Mouse (Mus musculus): ENCODE data around the gene Pde7b. TPM values are rescaled to one million over a fixed set of nuclear protein-coding genes. Genes with fewer than 3 reads are reported as not detected.
"Not testable (repeated sequence)": the region's sequence is repeated elsewhere in the genome, so short reads cannot be mapped to it uniquely, and the experiment has no call there.

Gene Pde7b
- total RNA-seq, 2 experiments from 2014 or later, result 1.9 to 2.2 TPM

DNA sequence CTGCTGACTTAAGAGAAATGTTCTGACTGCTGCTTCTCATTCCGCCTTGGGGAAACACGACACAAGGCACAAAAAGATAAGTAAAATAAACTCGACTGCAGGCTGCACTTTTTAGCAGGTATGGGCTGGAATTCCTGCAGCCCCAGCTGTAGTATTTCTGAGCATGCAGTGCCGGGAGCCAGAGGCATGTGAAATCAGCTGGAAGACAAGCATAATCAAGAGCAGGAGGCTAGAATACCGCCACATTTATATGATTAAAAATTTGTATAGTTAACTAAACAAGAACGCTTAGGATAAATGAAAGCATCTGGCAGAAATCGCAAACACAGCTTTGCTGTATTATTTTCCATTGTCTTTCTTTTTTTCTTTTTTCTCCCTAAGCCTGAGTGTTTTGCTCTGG lies 168.4 kb downstream of the Pde7b start:
- no peak for ATAC-seq (replicated peaks; ENCODE audit: poor library complexity)

DNA sequence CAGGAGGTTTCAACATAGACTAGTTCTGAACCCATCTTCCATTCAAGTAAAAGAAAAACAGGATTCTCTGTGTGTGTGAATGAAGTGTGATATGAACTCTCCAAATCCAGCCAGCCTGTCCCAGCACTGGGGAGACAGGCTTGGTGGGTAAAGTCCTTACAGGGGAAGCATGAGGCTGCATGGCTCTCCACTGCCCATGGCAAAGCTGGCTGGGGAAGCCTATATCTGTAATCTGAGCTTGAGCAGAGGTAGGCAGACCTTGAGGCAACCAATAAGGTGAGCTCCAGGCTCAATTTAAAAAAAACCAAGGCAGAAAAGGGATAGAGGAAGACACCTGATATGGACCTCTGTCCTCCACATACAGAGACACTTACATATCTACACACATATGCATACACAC lies 173.5 kb downstream of the Pde7b start:
- ATAC-seq (replicated peaks; ENCODE audit: poor library complexity), result no peak

DNA sequence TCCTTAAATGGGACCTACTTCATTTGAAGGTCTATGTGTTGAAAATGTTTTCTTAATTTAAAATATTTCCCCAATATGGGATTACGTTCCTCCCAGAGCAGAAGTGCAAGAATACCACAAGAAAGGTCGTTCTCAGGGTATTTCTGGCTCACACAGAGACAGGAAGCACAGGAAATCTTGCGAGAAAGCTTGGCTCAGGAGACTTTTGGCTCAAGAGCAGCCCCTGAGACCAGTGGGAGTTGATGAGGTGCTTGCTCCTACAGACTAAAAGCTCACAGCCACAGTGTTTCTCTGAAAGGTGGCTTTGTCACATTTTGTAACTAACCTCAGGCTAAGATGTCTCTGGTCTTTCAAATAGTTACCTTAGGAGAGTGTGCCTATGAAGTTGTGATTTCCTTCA lies 174.1 kb downstream of the Pde7b start:
- no peak for ATAC-seq (replicated peaks; ENCODE audit: poor library complexity)

DNA sequence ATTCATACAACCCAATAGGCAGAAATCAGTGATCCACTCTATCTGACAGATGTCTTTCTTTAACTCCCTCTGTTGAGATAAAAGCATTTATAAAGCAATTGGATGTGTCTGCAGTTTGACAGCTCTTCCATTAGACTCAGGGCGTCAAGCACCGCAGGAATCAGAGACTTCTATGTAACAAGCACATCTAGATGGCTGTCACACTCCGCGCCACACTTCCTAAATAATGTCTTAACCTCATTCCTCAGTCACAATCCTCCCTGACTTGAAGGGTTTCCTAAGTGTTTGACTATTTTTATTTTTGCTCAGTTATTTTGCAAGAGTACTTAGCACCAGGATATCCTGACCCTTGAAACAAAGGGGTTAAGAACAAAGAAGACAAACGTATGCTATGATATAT lies 174.7 kb downstream of the Pde7b start:
- ATAC-seq (replicated peaks; ENCODE audit: poor library complexity), result no peak

DNA sequence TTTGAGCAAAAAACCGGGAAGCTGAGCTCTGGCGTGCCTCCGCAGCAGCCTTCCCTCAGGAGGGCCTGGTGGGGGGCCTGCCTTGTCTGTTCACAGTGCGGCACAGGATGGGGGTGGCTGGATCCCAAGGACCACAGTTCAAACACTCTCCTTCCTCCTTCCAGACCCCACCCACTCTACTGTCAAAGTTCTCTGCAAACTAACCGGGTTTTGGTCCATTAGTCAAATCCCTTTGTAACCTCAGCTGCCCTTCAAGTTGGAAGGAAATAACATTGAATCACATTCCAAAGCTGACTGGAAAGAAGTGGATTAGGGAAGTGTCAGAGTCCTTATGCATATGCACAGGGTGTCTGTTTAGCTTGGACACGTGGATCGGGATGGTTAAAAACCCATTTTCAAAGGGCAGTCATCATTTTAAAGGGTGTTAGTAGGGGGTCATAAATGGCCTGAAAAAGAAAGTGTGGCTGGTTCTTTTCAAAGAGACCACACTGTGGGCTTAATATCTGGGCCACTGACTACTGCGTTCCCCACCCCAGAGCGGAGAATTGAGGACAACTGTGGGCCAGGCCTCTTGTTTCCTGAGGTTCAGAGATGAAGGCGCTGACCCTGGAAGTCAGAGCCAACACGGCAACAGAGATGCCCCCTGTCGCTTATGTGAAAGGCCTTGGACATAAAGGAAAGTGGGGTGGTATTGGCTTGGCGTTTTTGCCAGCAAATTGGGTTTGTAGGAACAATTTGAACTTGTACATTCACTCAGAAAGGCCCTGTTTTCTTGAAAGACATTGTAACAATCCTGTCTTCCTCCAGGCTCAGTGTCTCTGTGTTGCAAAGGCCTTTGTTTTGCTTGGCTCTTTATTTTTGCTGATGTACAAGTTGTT lies 175.8 kb downstream of the Pde7b start:
- ATAC-seq (replicated peaks; ENCODE audit: poor library complexity), result no peak

DNA sequence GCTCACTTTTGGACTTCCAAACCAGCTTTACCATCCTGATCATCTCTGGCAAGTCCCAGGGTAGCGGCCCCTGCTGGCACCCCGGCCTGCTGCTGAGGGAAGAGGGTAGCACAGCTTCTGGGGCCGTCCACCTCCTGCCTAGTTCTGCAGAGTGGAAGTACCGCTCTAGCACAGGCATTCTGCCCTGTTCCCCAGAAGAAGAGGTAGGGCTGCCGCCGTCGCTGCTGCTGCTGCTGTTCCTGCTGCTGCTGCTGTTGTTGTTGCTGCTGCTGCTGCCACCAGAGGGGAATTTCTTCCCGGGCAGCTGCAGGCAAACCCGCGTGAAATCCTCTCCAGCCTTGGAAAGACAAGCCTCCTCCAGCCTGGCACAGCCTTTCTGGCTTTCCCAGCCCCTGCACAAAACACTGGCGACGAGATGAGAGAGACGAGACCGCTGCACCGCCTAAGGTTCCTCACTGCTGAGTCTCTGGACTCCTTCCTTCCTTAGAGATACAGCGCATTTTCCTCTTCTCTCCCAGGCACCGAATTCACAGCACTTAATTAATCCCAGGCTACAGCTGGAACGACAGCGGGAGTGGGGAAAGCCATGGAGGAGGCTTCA lies 176.8 kb downstream of the Pde7b start:
- ATAC-seq (replicated peaks; ENCODE audit: poor library complexity), result peak; percentile 70

DNA sequence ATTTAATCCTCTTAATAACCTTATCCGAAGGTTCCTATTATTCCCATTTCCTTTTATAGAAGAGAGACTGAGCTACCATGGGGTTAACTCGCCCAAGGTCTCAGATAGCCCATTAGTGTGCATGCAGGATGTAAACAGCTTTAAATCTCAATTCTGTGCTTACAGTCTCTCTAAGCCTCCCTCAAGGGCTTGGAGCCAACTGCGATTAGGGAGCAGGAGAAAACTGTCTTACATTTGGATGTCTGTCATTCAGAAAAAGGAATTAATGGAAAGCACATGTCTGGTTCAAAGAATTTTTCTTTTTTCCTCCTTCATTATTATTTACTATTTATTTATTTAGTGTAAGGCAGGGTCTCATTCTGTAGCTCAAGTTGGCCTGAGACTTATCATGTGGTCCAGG lies 181.8 kb downstream of the Pde7b start:
- no peak for ATAC-seq (replicated peaks; ENCODE audit: poor library complexity)

DNA sequence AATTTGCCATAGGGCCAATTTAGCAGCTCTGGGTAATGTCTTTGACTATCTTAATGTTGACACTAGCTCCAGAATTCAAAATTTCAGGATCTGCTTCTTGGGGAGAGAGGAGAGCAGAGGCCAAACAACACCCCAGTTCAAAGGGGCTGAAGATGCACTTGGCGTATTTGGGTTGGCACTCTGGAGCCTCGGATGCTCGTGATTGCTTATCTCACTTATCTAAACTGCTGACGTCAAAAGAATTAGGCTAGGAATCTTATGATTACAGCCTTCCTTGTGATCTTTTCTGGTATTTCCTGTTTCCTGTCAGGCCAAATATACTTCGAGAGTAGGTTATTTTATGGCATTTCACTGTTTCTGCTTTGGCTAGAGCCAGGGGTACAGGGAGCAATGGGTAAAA lies 191.1 kb downstream of the Pde7b start:
- no peak for ATAC-seq (replicated peaks; ENCODE audit: poor library complexity)

DNA sequence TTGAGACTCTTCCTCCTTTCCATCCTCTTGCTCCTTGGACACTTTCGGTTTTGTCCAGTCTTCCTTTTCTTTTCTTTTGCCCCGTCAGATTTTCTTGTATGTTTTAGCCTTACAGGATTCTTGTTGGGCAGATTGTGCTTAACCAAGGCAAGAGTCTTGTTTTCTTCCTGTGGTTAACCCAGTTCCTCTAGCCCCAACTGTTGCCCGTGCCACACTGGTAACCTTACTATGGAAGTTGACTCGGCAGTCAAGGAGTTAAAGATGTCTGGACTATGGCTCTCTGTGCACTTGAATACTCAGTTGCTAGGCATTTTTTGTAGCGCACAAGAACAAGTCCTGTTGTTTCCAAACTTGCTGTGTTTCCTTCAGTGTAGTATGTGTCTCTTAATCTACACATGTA lies 193.0 kb downstream of the Pde7b start:
- ATAC-seq (replicated peaks; ENCODE audit: poor library complexity), result peak; percentile 77

DNA sequence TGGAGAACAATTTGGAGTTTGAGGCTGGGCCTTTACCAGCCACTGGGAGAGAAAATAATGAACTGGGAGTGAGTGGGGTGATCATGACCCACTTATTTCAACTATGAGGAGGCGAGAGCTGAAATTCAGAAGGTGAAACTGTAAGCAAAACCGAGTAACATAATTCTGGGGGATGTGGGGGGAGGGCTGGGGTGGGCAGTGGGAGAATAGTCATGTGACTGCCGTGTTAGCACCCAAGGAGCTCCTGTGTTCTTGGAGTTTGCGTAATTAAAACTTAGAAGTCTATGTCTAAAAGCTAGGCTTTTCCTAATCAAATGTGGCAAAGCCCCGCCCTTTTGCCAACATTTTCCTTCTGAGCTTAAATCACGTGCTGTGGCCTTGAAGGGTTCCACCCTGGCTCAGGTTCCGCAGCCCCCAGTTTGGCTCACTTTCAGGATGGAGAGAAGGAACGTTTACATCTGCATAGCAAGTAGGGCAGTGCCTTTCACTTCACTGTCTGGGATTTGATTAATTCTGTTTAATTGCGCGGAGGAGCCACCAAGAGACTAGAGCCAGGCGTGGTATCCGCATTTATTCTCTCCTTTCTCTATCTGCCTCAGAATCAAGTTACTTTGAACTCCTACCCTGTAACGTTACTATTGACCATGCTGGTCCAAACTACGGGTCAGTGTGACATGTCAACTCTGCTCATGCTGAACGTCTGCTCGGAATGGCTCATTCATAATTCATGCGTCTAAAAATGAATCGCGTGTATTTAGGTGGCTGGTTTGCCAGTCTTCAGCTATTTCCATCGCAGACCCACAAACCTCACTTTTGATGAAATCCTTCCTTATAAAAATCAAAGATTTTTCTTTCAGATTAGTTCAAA lies 196.1 kb downstream of the Pde7b start:
- ATAC-seq (replicated peaks; ENCODE audit: poor library complexity), result no peak

DNA sequence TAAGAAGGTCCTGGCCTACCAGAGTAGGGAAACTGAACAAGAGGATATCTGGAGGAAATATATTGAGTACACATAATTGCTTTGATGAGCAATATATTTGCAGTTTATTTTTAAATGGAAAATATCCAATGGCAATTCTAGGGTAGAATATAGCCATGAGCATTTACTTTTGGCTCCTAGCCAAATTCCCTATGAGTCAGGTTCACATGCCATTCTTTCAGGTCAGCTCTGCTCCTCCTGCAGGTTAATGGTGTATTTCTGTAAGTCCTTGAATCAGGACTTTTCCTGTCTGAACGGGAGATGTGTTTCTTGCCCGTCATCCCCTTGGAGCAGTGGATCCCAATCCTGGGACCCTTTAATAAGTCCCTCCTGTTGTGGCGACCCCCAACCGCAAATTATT lies 197.1 kb downstream of the Pde7b start:
- no peak for ATAC-seq (replicated peaks; ENCODE audit: poor library complexity)

DNA sequence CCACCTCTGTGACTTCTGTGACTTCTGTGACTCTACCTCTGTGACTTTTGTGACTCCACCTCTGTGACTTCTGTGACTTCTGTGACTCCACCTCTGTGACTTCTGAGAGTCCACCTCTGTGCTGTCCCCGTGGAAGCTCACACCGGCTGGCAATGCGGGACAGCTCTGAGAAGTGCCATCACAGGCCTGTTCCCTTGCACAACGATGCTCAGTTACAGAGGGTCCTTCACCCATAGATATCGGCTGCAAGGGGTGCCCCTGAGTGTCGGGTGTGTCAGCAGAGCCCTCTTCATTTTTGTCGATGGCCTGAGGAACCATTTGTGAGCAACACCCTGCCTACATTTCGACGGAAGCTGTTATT lies 206.4 kb downstream of the Pde7b start:
- ATAC-seq (replicated peaks; ENCODE audit: poor library complexity), result no peak

DNA sequence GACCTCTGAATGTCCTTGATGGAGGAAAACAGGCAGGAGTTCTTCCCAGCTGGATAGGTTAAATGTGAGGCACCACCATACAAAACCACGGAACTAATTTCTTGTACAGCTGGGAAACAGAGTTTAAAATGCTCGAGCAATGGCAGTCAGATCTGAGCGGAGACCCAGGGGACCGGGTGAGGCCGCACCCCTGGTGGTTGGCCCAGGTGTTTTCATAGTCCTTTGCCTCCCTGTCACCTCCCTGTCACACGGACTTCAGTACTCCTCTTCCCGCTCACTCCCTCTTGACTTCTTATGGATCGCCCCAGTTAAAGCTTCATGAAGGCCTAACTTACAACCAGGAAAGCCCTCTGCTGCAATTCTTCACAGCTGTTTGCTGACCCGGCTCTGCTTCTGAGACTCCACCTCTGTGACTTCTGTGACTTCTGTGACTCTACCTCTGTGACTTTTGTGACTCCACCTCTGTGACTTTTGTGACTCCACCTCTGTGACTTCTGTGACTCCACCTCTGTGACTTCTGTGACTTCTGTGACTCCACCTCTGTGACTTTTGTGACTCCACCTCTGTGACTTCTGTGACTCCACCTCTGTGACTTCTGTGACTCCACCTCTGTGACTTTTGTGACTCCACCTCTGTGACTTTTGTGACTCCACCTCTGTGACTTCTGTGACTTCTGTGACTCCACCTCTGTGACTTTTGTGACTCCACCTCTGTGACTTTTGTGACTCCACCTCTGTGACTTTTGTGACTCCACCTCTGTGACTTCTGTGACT lies 206.9 kb downstream of the Pde7b start:
- not testable (repeated sequence) for ATAC-seq (replicated peaks; ENCODE audit: poor library complexity)

DNA sequence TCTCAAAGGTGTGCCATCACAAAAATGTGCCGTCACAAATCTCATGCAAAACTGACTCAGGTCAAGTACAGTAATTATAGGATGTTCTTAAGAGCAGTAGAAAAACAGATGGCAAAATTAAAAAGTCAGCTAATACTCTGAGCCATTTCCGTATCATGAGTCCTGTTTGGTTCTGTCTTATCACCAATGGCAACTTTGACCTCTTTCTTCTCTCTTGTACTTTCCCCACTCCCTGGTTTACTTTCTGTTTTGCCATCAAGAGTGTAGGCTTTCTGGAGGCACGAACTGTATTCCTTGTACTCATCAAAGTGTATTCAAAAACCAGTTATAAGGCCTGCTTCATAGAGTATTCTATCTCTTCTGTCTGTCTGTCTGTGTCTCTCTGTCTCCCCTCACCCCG lies 211.0 kb downstream of the Pde7b start:
- ATAC-seq (replicated peaks; ENCODE audit: poor library complexity), result no peak

DNA sequence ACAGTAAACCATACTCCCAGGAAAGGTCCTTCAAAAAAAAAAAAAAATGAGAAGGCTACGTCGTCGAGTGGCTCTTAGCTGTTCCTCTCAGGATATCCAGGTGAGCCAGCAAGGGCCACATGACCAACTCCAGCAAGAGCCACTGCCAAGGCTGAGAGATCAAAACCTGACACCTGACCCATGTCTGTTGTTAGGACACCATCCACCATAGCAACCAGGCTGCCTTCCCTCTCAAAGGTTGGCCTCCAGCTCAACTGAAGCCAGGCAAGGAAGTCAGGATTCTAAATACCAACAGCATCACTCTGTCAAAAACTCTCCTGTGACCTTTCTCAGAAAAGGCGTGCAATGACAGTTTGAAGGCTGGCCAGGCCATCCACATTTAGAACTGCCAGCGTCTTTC lies 211.4 kb downstream of the Pde7b start:
- ATAC-seq (replicated peaks; ENCODE audit: poor library complexity), result no peak

DNA sequence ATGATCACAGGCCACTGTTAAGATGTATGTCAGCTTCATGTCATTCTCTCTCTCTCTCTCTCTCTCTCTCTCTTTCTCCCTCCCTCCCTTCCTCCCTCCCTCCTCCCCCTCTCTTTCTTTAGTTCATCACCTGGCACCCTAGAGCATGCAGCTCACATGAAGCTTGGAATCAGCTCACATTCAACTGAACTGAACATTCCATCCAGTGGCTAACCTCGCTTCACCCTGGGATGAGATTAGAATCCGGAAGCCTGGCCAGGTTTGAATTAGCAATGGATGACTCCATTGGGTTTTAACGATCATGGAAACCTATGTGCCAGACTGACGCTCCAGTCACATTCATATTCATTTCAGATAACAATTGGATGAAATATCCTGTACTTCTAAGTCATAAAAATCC lies 215.1 kb downstream of the Pde7b start:
- no peak for ATAC-seq (replicated peaks; ENCODE audit: poor library complexity)

DNA sequence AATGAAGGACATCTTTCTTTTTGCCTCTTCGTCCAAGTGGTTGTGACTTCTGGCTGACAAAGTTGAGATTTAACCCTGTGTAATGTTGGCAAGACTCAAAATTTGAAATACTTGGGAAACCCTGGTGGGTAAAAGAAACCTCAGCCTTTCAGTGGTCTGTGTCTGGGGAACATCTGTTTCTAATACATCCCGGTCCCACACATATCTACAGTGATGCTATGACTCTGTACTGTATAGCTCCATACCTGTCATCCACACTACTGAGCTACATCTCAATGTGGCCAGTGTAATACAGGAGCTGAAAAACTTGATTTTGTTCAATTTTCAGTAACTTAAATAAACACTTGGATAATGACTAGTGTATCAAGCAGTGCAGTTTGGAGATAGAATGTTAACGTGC lies 216.4 kb downstream of the Pde7b start:
- no peak for ATAC-seq (replicated peaks; ENCODE audit: poor library complexity)

DNA sequence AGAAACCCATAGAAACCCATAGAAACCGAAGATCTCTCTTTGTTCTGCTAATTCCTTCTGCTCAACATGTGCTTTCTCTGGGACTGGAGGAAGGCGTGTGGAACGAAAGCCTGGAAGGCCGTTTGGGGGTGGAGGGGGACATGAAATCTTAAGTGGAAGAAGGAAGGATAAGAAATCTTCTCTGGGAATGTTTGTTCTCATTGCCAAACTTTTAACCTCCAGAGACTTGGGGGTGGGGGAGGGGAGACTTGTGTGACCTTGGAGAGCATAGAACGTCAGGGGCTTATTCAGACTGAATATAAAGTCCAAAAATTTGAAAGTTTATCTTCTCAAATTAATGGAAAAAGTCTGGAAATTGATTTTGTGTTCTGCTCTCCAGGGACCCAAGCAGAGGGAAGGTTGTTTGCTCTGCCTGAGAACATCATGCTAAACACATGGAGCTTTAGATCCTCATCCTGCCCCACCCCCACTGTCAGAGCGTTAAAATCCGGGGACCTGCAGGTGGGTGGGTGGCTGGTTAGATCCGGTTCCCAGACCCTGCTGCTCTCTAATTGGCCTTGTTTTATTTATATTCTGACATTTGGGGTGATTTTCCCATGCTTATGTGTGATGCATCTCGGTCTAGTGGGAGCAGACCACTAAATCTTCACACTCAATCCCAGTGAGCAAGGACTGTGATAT lies 217.0 kb downstream of the Pde7b start:
- no peak for ATAC-seq (replicated peaks; ENCODE audit: poor library complexity)

DNA sequence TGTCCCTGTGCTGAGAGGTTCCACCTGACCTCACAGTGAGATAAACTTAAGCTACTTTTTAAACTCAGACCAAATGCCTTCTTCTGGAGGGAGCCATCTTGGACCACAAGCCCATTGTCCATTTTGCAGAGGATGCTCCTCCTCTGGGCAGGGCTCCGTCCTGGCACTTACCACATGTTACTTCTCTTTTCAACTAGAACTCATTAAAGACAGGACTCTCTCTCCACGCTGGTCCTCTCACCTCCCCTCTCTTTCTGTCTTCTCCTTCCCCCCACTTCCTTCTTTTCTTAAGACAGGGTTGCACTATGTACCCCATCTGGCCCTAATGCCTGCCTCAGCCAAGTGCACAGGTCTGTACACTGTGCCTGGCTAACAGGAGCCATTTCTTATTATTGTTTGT lies 217.8 kb downstream of the Pde7b start:
- ATAC-seq (replicated peaks; ENCODE audit: poor library complexity), result peak; percentile 58

DNA sequence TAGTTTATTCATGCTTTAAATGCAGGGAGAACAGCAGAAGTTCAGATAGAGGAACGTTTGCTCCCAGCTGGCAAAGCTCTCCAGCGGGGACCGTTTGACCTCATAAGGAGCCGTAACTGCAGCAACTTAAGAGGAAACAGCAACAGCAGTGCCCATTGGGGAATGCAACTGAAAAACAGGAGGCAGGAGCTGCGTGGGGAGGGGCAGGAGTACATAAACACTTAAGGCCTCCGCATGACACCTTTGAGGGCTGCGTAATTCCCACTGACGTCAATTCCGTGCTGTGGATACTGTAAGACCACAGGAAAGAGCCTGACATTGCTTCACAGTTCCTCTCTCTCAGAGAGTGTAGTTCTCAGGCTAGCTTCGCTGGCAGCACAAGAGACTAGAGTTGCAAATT lies 219.4 kb downstream of the Pde7b start:
- peak; percentile 93 for ATAC-seq (replicated peaks; ENCODE audit: poor library complexity)

All from megakaryocyte progenitor cell, adult 5-6 weeks (primary cell).